Mouse (Mus musculus): Measurements from ENCODE around the gene Tef. TPM values are rescaled to one million over a fixed set of nuclear protein-coding genes. Genes with fewer than 3 reads are reported as not detected.

Tef gene
- polyA plus RNA-seq, 1 experiment from 2014 or later, result 23.7 TPM

- H3K9ac ChIP-seq, result peak overlapping the region; percentile 88
- H3K36me3 ChIP-seq, result no peaks in the 10 kb centered on the region
- no peaks in the 10 kb centered on the region for H3K27me3 ChIP-seq
- H3K4me2 ChIP-seq, result peak overlapping the region; percentile 89
- WGBS, result under 1% methylated on average over 33 of the region's 33 CpGs
- peak overlapping the region; percentile 97 for H3K27ac ChIP-seq (replicated peaks)
- H3K4me3 ChIP-seq, result peak overlapping the region; percentile 95
- ATAC-seq (ENCODE audit: low FRiP score, low read depth), result no peak
- peaks cover 43% of the 10 kb centered on the region for H3K4me1 ChIP-seq (replicated peaks)
- no peaks in the 10 kb centered on the region for H3K9me3 ChIP-seq
Measured at GRCm38 (mm10) chr15:81857724-81858116, 55.5 kb downstream of the Tef start.

- peak; percentile 24; the same call in 1 of the 2 replicates for ATAC-seq (ENCODE audit: low FRiP score, low read depth)
- peak overlapping the region; percentile 88 for H3K9ac ChIP-seq
- no peaks in the 10 kb centered on the region for H3K9me3 ChIP-seq
- under 1% methylated on average over 23 of the region's 23 CpGs for WGBS
- H3K4me1 ChIP-seq (replicated peaks), result peaks cover 43% of the 10 kb centered on the region
- H3K4me3 ChIP-seq, result peak overlapping the region; percentile 95
- H3K27me3 ChIP-seq, result no peaks in the 10 kb centered on the region
- peak overlapping the region; percentile 89 for H3K4me2 ChIP-seq
- H3K36me3 ChIP-seq, result no peaks in the 10 kb centered on the region
- peak overlapping the region; percentile 97 for H3K27ac ChIP-seq (replicated peaks)
Measured at GRCm38 (mm10) chr15:81858138-81858516, 55.9 kb downstream of the Tef start.

- WGBS, result under 1% methylated on average over 44 of the region's 44 CpGs
Measured at GRCm38 (mm10) chr15:81858517-81859329, 56.5 kb downstream of the Tef start, which contains the start of gene Tob2. Tob2 (minus strand) TSS chr15:81858796.

GRCm38 (mm10) chr15:81859330-81860255, 57.4 kb downstream of the Tef start:
- peak overlapping the region; percentile 64 for H3K9ac ChIP-seq
- peaks cover 3% of the 10 kb centered on the region; the same call in 1 of the 2 replicates for H3K36me3 ChIP-seq
- peak; percentile 85 for ATAC-seq (ENCODE audit: low FRiP score, low read depth)
- H3K27ac ChIP-seq (replicated peaks), result peak overlapping the region; percentile 97
- H3K27me3 ChIP-seq, result no peaks in the 10 kb centered on the region
- H3K4me3 ChIP-seq, result peak overlapping the region; percentile 95
- H3K4me2 ChIP-seq, result peak overlapping the region; percentile 89
- H3K9me3 ChIP-seq, result no peaks in the 10 kb centered on the region
- under 1% methylated on average over 39 of the region's 39 CpGs for WGBS
- peaks cover 43% of the 10 kb centered on the region for H3K4me1 ChIP-seq (replicated peaks)

More at GRCm38 (mm10) chr15:81858517-81859329, 56.5 kb downstream of the Tef start, which contains the start of gene Tob2:
- Histone ChIP-seq H3K36me3 (no peaks in the 10 kb centered on the region), H3K4me3 (peak within 1 kb of the TSS; percentile 95), H3K9me3 (no peaks in the 10 kb centered on the region), H3K27ac (replicated peaks) (peak within 1 kb of the TSS; percentile 97), H3K9ac (peak within 1 kb of the TSS; percentile 88), H3K4me2 (peak within 1 kb of the TSS; percentile 89), H3K27me3 (no peaks in the 10 kb centered on the region), H3K4me1 (replicated peaks) (peaks cover 43% of the 10 kb centered on the region)
- 0 out of 2 replicates have a peak, but pooled peaks have one; percentile 5 for ATAC-seq (ENCODE audit: low FRiP score, low read depth)

- Histone ChIP-seq H3K4me1 (replicated peaks) (peaks cover 36% of the 10 kb centered on the region), H3K4me2 (peak overlapping the region; percentile 89), H3K4me3 (peak overlapping the region; percentile 95), H3K27ac (replicated peaks) (peak overlapping the region; percentile 97), H3K9me3 (no peaks in the 10 kb centered on the region), H3K27me3 (no peaks in the 10 kb centered on the region), H3K9ac (peak overlapping the region; percentile 25; the same call in 1 of the 2 replicates), H3K36me3 (peaks cover 11% of the 10 kb centered on the region)
- ATAC-seq (ENCODE audit: low FRiP score, low read depth), result no peak
- WGBS, result 43% methylated on average over 8 of the region's 8 CpGs
Measured at GRCm38 (mm10) chr15:81860471-81861135, 58.4 kb downstream of the Tef start.

- H3K4me3 ChIP-seq, result no peak overlapping the region
Measured at GRCm38 (mm10) chr15:81864238-81864637, 62.0 kb downstream of the Tef start.

GRCm38 (mm10) chr15:81869985-81870384, 67.8 kb downstream of the Tef start:
- Histone ChIP-seq H3K9ac (no peak overlapping the region), H3K4me3 (no peak overlapping the region), H3K4me1 (replicated peaks) (peaks cover 32% of the 10 kb centered on the region), H3K27me3 (no peaks in the 10 kb centered on the region), H3K9me3 (no peaks in the 10 kb centered on the region), H3K27ac (replicated peaks) (no peak overlapping the region), H3K4me2 (no peak overlapping the region), H3K36me3 (peaks cover 55% of the 10 kb centered on the region)
- 97% methylated on average over 5 of the region's 5 CpGs for WGBS
- ATAC-seq (ENCODE audit: low FRiP score, low read depth), result no peak

More at GRCm38 (mm10) chr15:81864238-81864637, 62.0 kb downstream of the Tef start:
- Histone ChIP-seq H3K9ac (no peak overlapping the region), H3K4me1 (replicated peaks) (peaks cover 11% of the 10 kb centered on the region), H3K27me3 (no peaks in the 10 kb centered on the region), H3K9me3 (no peaks in the 10 kb centered on the region), H3K36me3 (peaks cover 46% of the 10 kb centered on the region), H3K4me2 (no peak overlapping the region), H3K27ac (replicated peaks) (no peak overlapping the region)
- no peak for ATAC-seq (ENCODE audit: low FRiP score, low read depth)
- 98% methylated on average over 7 of the region's 7 CpGs for whole genome bisulfite sequencing

GRCm38 (mm10) chr15:81871604-81872261, 69.5 kb downstream of the Tef start, which contains the start of gene Phf5a:
Phf5a (minus strand) TSS chr15:81871911.
- Histone ChIP-seq H3K4me3 (peak within 1 kb of the TSS; percentile 87), H3K27ac (replicated peaks) (peak within 1 kb of the TSS; percentile 98), H3K4me2 (peak within 1 kb of the TSS; percentile 73), H3K27me3 (no peaks in the 10 kb centered on the region), H3K9ac (peak within 1 kb of the TSS; percentile 88), H3K9me3 (no peaks in the 10 kb centered on the region), H3K36me3 (peaks cover 39% of the 10 kb centered on the region), H3K4me1 (replicated peaks) (peaks cover 39% of the 10 kb centered on the region)
- ATAC-seq (ENCODE audit: low FRiP score, low read depth), result peak; percentile 87
- WGBS, result under 1% methylated on average over 30 of the region's 30 CpGs

GRCm38 (mm10) chr15:81872262-81873136, 70.3 kb downstream of the Tef start, which contains the start of gene Aco2:
Aco2 (plus strand) TSS chr15:81872309.
- H3K9me3 ChIP-seq, result no peaks in the 10 kb centered on the region
- peaks cover 31% of the 10 kb centered on the region for H3K36me3 ChIP-seq
- H3K27me3 ChIP-seq, result no peaks in the 10 kb centered on the region
- H3K27ac ChIP-seq (replicated peaks), result peak within 1 kb of the TSS; percentile 98
- peak; percentile 82 for ATAC-seq (ENCODE audit: low FRiP score, low read depth)
- H3K4me1 ChIP-seq (replicated peaks), result peaks cover 39% of the 10 kb centered on the region
- peak within 1 kb of the TSS; percentile 73 for H3K4me2 ChIP-seq
- peak within 1 kb of the TSS; percentile 88 for H3K9ac ChIP-seq
- H3K4me3 ChIP-seq, result peak within 1 kb of the TSS; percentile 87
- WGBS, result under 1% methylated on average over 53 of the region's 53 CpGs
